Mouse (Mus musculus) embryonic fibroblast, embryonic 13.5 days (primary cell): Measurements from ENCODE around the gene Fthl17e.

ENCODE experiments used
- CTCF ChIP-seq: IDR thresholded peaks from 2 replicates; pipeline ENCODE4 v1.5.1; 2011; ENCODE audit warnings: mild to moderate bottlenecking, control low read depth, low read length, moderate library complexity, borderline replicate concordance; ENCODE audit not compliant: insufficient read depth
- POLR2A ChIP-seq: IDR thresholded peaks from 2 replicates; pipeline ENCODE4 v1.6.1; 2011; ENCODE audit warnings: low read depth, mild to moderate bottlenecking, control low read depth, low read length, moderate library complexity

- TF ChIP-seq POLR2A (no peak), CTCF (no peak)
Observed at GRCm38 (mm10) chrX:9062101-9062500, 28.8 kb downstream of the Fthl17e start.
